Comparison of ENCODE assay signal across 9 mouse cellular contexts in the genomic region with DNA sequence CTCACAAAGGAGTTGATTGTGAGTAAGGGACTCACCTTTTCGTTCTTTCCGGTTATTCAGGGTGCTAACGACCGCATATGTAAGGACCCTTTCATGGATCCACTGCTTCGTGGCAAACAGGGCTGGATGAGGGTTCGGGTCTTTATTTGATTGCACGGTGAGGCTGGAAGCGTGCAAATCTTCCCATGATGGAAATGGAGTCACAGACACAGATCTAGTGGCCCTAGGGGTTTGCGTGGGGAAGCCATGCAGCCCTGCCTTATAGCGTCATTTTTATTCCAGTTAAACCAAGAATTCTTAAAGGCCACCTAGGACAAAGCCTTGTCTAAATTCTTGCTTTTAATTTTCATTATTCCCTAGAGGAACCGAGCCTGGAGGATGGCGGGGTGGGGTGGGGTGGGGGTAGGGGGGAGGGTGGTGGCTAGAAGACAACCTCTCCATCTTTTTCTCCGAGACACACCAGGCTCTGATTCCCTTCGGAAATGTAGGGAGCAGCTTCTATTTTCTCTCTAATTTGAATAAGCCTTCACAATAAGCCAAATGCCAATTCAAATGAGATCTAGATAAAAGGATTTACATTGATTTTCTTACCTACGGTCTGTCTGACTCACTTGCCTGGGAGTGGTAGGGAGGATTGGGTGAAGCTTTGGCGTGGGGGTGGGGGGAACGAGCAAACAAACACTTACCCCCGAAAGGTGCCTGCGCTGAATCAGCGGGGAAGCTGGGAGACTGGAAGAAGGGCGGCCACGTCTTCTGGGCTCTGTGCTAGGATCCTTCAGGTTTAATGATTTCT. TPM values are rescaled to one million over a fixed set of nuclear protein-coding genes. Genes with fewer than 3 reads are reported as not detected.
DNase-seq lines count a peak whose midpoint lies in the region; ATAC-seq and TF ChIP-seq lines count a peak whose summit lies in the region.
"Had no signal": no experiment of that assay in that cellular context is flagged by ENCODE, and none has a peak within 500 bp of the region (broad histone marks: within the 10 kb centered on the region; RNA-seq: fewer than 3 reads in every experiment).

No protein-coding gene starts in this region.

- H3K4me3 ChIP-seq in heart, adult 2 months = no peak overlapping the region; the same call in 1 of the 2 replicates
- H3K4me3 ChIP-seq in limb, embryonic 12.5 days (replicated peaks) = peak overlapping the region; percentile 3; the same call in 1 of the 2 replicates
- H3K4me3 ChIP-seq: liver, embryonic 15.5 days had no signal

- no peak for TF ChIP-seq EP300 in heart, adult 2 months (IDR thresholded peaks at IDR 0.05; ENCODE audit: insufficient read depth, low read depth, low read length)

- no peaks in the 10 kb centered on the region for H3K36me3 ChIP-seq in heart, adult 2 months (ENCODE audit: control insufficient read depth, insufficient read depth, low read length)
- H3K36me3 ChIP-seq in limb, embryonic 12.5 days = no peaks in the 10 kb centered on the region
- H3K36me3 ChIP-seq: liver, embryonic 15.5 days had no signal

- TF ChIP-seq POLR2A in heart, adult 2 months (IDR thresholded peaks at IDR 0.05; ENCODE audit: insufficient read depth, low read depth, low read length) = no peak

- ATAC-seq in limb, embryonic 12.5 days (ENCODE audit: insufficient number of reproducible peaks, insufficient read depth, low FRiP score, low TSS enrichment, low read depth) = no peak

- H3K4me2 ChIP-seq in limb, embryonic 12.5 days = peak overlapping the region; percentile 40
- H3K4me2 ChIP-seq: liver, embryonic 15.5 days had no signal

- no peak for TF ChIP-seq CTCF in heart, adult 2 months (IDR thresholded peaks at IDR 0.05)

- H3K9ac ChIP-seq in heart, adult 2 months (ENCODE audit: low read depth, low read length) = peak overlapping the region; percentile 6; the same call in 1 of the 2 replicates
- H3K9ac ChIP-seq in limb, embryonic 12.5 days (replicated peaks) = no peak overlapping the region; the same call in 1 of the 2 replicates
- H3K9ac ChIP-seq: liver, embryonic 15.5 days had no signal

- intact Hi-C loops in heart, adult 2 months (cut with DNase I) = no loop called here

- no peaks in the 10 kb centered on the region for H3K79me2 ChIP-seq in heart, adult 2 months (replicated peaks; ENCODE audit: control insufficient read depth, insufficient read depth, low read length)

- DNase-seq in heart, adult 2 months = no peak
- no peak for DNase-seq in heart, adult 9 months (ENCODE audit: low spot score in 2 of 2)
- peak; percentile 13 for DNase-seq in right cerebral cortex, postnatal 25 days
- DNase-seq in right cerebral cortex, postnatal 36 days (ENCODE audit: low spot score in 2 of 2) = no peak
- DNase-seq in yolk sac, embryonic 10.5 days (ENCODE audit: low spot score) = peak; percentile 17
- no peak for DNase-seq in gastrocnemius, postnatal 4 days (ENCODE audit: low spot score in 2 of 2)
- DNase-seq in urinary bladder, adult 18-20 months (ENCODE audit: low spot score in 2 of 2) = no peak

- peak overlapping the region; percentile 62 for H3K27ac ChIP-seq in heart, adult 2 months
- no peak overlapping the region for H3K27ac ChIP-seq in limb, embryonic 12.5 days
- H3K27ac ChIP-seq: liver, embryonic 15.5 days had no signal

- H3K9me3 ChIP-seq in limb, embryonic 12.5 days = no peaks in the 10 kb centered on the region
- H3K9me3 ChIP-seq: liver, embryonic 15.5 days had no signal

- 37% methylated on average over 22 of the region's 22 CpGs for WGBS in heart, adult 2 months
- WGBS in limb, embryonic 12.5 days = 18% methylated on average over 22 of the region's 22 CpGs

- 0 out of 2 replicates have a peak, but pooled peaks cover 2% of the 10 kb centered on the region for H3K27me3 ChIP-seq in heart, adult 2 months (ENCODE audit: control insufficient read depth, insufficient read depth, low read length)
- peaks cover 28% of the 10 kb centered on the region for H3K27me3 ChIP-seq in limb, embryonic 12.5 days

- peaks cover 2% of the 10 kb centered on the region; the same call in 1 of the 2 replicates for H3K4me1 ChIP-seq in heart, adult 2 months (ENCODE audit: control insufficient read depth, insufficient read depth, low read length)
- peaks cover 17% of the 10 kb centered on the region for H3K4me1 ChIP-seq in limb, embryonic 12.5 days (replicated peaks)
- H3K4me1 ChIP-seq: liver, embryonic 15.5 days had no signal

RNA-seq across cellular contexts. Expression of gene Gpr1, which starts 0.7 kb away (rescaled TPM):
- total RNA-seq in heart, adult 2 months (2021) = under 1 TPM; 0.16 to 0.50 TPM
- polyA plus RNA-seq in heart, adult 2 months (2012; rRNA removed) = 0.31 and 0.88 TPM in 2 replicates
- 0.20 TPM in 1 of 2 replicates, not detected in the other for polyA plus RNA-seq in limb, embryonic 12.5 days (2016; fragmentation: Nextera tagmentation; extraction: Ambion mirVana)
- total RNA-seq in gastrocnemius, postnatal 4 days (2021) = under 1 TPM; 0.57 to 0.59 TPM

RNA-seq across cellular contexts. Expression of gene Ndufs1, which starts 37.0 kb away (rescaled TPM):
- total RNA-seq in heart, adult 2 months (2021) = 100 to 1,000 TPM; 746 to 840 TPM
- polyA plus RNA-seq in heart, adult 2 months (2012; rRNA removed) = 295 and 563 TPM in 2 replicates
- polyA plus RNA-seq in limb, embryonic 12.5 days (2016; fragmentation: Nextera tagmentation; extraction: Ambion mirVana) = 139 and 141 TPM in 2 replicates
- total RNA-seq in gastrocnemius, postnatal 4 days (2021) = 100 to 1,000 TPM; 227 to 231 TPM

RNA-seq across cellular contexts. Expression of gene Eef1b2, which starts 37.0 kb away (rescaled TPM):
- total RNA-seq in heart, adult 2 months (2021) = 100 to 1,000 TPM; 414 to 481 TPM
- polyA plus RNA-seq in heart, adult 2 months (2012; rRNA removed) = 149 and 190 TPM in 2 replicates
- polyA plus RNA-seq in limb, embryonic 12.5 days (2016; fragmentation: Nextera tagmentation; extraction: Ambion mirVana) = 528 and 595 TPM in 2 replicates
- total RNA-seq in gastrocnemius, postnatal 4 days (2021) = 1,000 to 10,000 TPM in 1 of 2 experiments, 100 to 1,000 TPM in 1; 924 to 1,008 TPM

RNA-seq across cellular contexts. Expression of gene Zdbf2, which starts 59.4 kb away (rescaled TPM):
- total RNA-seq in heart, adult 2 months (2021) = under 1 TPM; 0.29 to 0.41 TPM
- polyA plus RNA-seq in heart, adult 2 months (2012; rRNA removed) = 0.04 and 0.23 TPM in 2 replicates
- polyA plus RNA-seq in limb, embryonic 12.5 days (2016; fragmentation: Nextera tagmentation; extraction: Ambion mirVana) = 14.0 and 15.4 TPM in 2 replicates
- 100 to 1,000 TPM; 104 to 134 TPM for total RNA-seq in gastrocnemius, postnatal 4 days (2021)

Comparison
In these comparisons a context has a peak if more than half of its experiments do, and no peak if none do; other contexts are left out.
1. DNase-seq: peak in right cerebral cortex, postnatal 25 days (single experiment) and yolk sac, embryonic 10.5 days (single experiment); none in heart, adult 2 months (0 of 2), heart, adult 9 months (0 of 2), right cerebral cortex, postnatal 36 days (0 of 2), gastrocnemius, postnatal 4 days (0 of 2) and urinary bladder, adult 18-20 months (0 of 2).